Mouse (Mus musculus) CD8-positive naive resting alpha-beta T cell, adult 2 months (primary cell): ENCODE results near the gene Mphosph9.
"Not testable (repeated sequence)": the region's sequence is repeated elsewhere in the genome, so short reads cannot be mapped to it uniquely, and the experiment has no call there.

Experiments used
- DNase-seq, 2 experiments: peaks; one replicate each; pipeline ENCODE4 v3.0.0; 2022; ENCODE audit warnings: low read depth in 2 of 2, low spot score in 2 of 2

Mphosph9 gene

GRCm38 (mm10) chr5:124327510-124328364 is at the start of gene Mphosph9, which contains the start of gene 2810006K23Rik:
Gene Mphosph9 (minus strand): TSS chr5:124327972.
Gene 2810006K23Rik (plus strand): TSS chr5:124328089.
- DNase-seq: peak; percentile 98 to 99

- DNase-seq: no peak
These were observed 49.4 kb upstream of the Mphosph9 start for GRCm38 (mm10) chr5:124377149-124377548.

- DNase-seq: no peak
These were observed 48.6 kb upstream of the Mphosph9 start for GRCm38 (mm10) chr5:124376401-124376800.

- DNase-seq: no peak
These were observed 46.5 kb upstream of the Mphosph9 start for GRCm38 (mm10) chr5:124374298-124374697.

GRCm38 (mm10) chr5:124366721-124367120 is 38.9 kb upstream of the Mphosph9 start:
- DNase-seq: no peak

GRCm38 (mm10) chr5:124365754-124366153 is 38.0 kb upstream of the Mphosph9 start:
- no peak for DNase-seq

- no peak for DNase-seq
These were observed 36.6 kb upstream of the Mphosph9 start for GRCm38 (mm10) chr5:124364173-124364918.

- not testable (repeated sequence) for DNase-seq
These were observed 35.2 kb upstream of the Mphosph9 start, which contains the start of gene Cdk2ap1 for GRCm38 (mm10) chr5:124362982-124363381. Gene Cdk2ap1 (minus strand): TSS chr5:124363082.

- DNase-seq: no peak
These were observed 31.9 kb upstream of the Mphosph9 start for GRCm38 (mm10) chr5:124359641-124360040.

GRCm38 (mm10) chr5:124356695-124357094 is 28.9 kb upstream of the Mphosph9 start:
- DNase-seq: no peak

- DNase-seq: no peak
These were observed 27.7 kb upstream of the Mphosph9 start for GRCm38 (mm10) chr5:124355425-124355959.

GRCm38 (mm10) chr5:124354574-124355424 is 27.0 kb upstream of the Mphosph9 start:
- DNase-seq: peak in 1 of 2 experiments; percentile 25

- peak; percentile 50 to 52 for DNase-seq
These were observed 26.2 kb upstream of the Mphosph9 start for GRCm38 (mm10) chr5:124353726-124354547.

GRCm38 (mm10) chr5:124353011-124353725 is 25.4 kb upstream of the Mphosph9 start:
- peak in 1 of 2 experiments; percentile 16 for DNase-seq

GRCm38 (mm10) chr5:124352141-124352920 is 24.6 kb upstream of the Mphosph9 start:
- DNase-seq: peak; percentile 28

GRCm38 (mm10) chr5:124351604-124352003 is 23.8 kb upstream of the Mphosph9 start:
- DNase-seq: no peak

- no peak for DNase-seq
These were observed 23.4 kb upstream of the Mphosph9 start for GRCm38 (mm10) chr5:124351111-124351560.

GRCm38 (mm10) chr5:124350350-124350749 is 22.6 kb upstream of the Mphosph9 start:
- DNase-seq: no peak
